Mouse (Mus musculus) hindbrain, postnatal 0 days (tissue): ENCODE results near the gene Krt28. TPM values are rescaled to one million over a fixed set of nuclear protein-coding genes. Genes with fewer than 3 reads are reported as not detected.

ENCODE experiments used
- ATAC-seq: fragments of 200-750 bp; cut with Nextera tagmentation; 2 replicates; pipeline ENCODE4 v1.8.0; 2017; ENCODE audit warnings: mild to moderate bottlenecking, moderate TSS enrichment, moderate library complexity
- DNase-seq: peaks from one replicate; pipeline ENCODE4 v3.0.0-alpha.2; 2015; ENCODE audit warnings: low spot score
- H3K27ac ChIP-seq: fragments of 300-500 bp; sonication (generic); 2 replicates; pipeline ENCODE4 v1.5.1; 2014; ENCODE audit warnings: mild to moderate bottlenecking
- H3K27me3 ChIP-seq: fragments of 300-500 bp; sonication (generic); 2 replicates; pipeline ENCODE4 v1.6.1; 2014; ENCODE audit warnings: low read length, mixed read lengths; ENCODE audit not compliant: insufficient read depth
- H3K36me3 ChIP-seq: fragments of 300-500 bp; sonication (generic); 2 replicates; pipeline ENCODE4 v1.6.1; 2014; ENCODE audit warnings: low read length, mixed read lengths; ENCODE audit not compliant: insufficient read depth
- H3K4me1 ChIP-seq: fragments of 300-500 bp; sonication (generic); 2 replicates; pipeline ENCODE4 v1.6.1; 2014; ENCODE audit warnings: antibody characterized with exemption, low read length, mixed read lengths; ENCODE audit not compliant: insufficient read depth
- H3K4me2 ChIP-seq: fragments of 300-500 bp; sonication (generic); 2 replicates; pipeline ENCODE4 v1.6.1; 2014; ENCODE audit warnings: low read depth, mild to moderate bottlenecking, low read length, moderate library complexity, mixed read lengths
- H3K4me3 ChIP-seq: fragments of 300-500 bp; sonication (generic); 2 replicates; pipeline ENCODE4 v1.5.1; 2014; ENCODE audit warnings: low read length
- H3K9ac ChIP-seq: fragments of 300-500 bp; sonication (generic); replicated peaks from 2 replicates; pipeline ENCODE4 v1.6.1; 2014; ENCODE audit warnings: mild to moderate bottlenecking, low read length, moderate library complexity, mixed read lengths
- H3K9me3 ChIP-seq: fragments of 300-500 bp; sonication (generic); 2 replicates; pipeline ENCODE4 v1.6.1; 2016; ENCODE audit warnings: low read length, mixed read lengths
- CTCF ChIP-seq: IDR thresholded peaks from 2 replicates; pipeline ENCODE4 v1.5.1; 2016; ENCODE audit warnings: antibody characterized with exemption, control low read depth, low read depth
- WGBS: fragments of 180-500 bp; shearing (Covaris S2); extraction: QIAGEN DNeasy Blood & Tissue Kit; methylation state at CpG from one replicate; pipeline ENCODE4 v1.1.7; 2014; 5-methylcytosine and 5-hydroxymethylcytosine counted together
- polyA plus RNA-seq: library from polyadenylated mRNA; unstranded; fragments of >200 nt; fragmentation: Nextera tagmentation; extraction: Ambion mirVana; gene quantifications from 2 replicates; pipeline ENCODE4 v1.2.1, GENCODE M21; 2015
- total RNA-seq: library from RNA; depleted of rRNA; stranded (reverse); fragments of >200 nt; gene quantifications from 2 replicates; pipeline ENCODE4 v1.2.3, GENCODE M21; 2014; rRNA removed

The Krt28 gene
- total and polyA plus RNA-seq, 2 experiments from 2014 or later = 0.05 to 0.58 TPM

GRCm38 (mm10) chr11:99337866-99338265 lies 36.8 kb downstream of the Krt28 start, which contains the start of gene Krt26:
TSS of gene Krt26 (minus strand) at chr11:99337966.
- ATAC-seq = no peak
- Histone ChIP-seq H3K4me2 (no peak within 1 kb of the TSS), H3K36me3 (no peaks in the 10 kb centered on the region), H3K4me3 (no peak within 1 kb of the TSS), H3K27me3 (no peaks in the 10 kb centered on the region), H3K27ac (no peak within 1 kb of the TSS), H3K4me1 (no peaks in the 10 kb centered on the region), H3K9me3 (no peaks in the 10 kb centered on the region), H3K9ac (no peak within 1 kb of the TSS)
- no peak for TF ChIP-seq CTCF
- 85% methylated on average over 11 of the region's 11 CpGs for WGBS
- no peak for DNase-seq

- no peaks in the 10 kb centered on the region for H3K27me3 ChIP-seq
- no peak overlapping the region for H3K27ac ChIP-seq
- 37% methylated on average over 13 of the region's 13 CpGs for WGBS
- peak overlapping the region; percentile 14; the same call in 1 of the 2 replicates for H3K4me2 ChIP-seq
- no peak overlapping the region for H3K4me3 ChIP-seq
- peak; percentile 45 for DNase-seq
- H3K9me3 ChIP-seq = no peaks in the 10 kb centered on the region
- H3K36me3 ChIP-seq = no peaks in the 10 kb centered on the region
- no peak overlapping the region for H3K9ac ChIP-seq
- no peak for ATAC-seq
- H3K4me1 ChIP-seq = no peaks in the 10 kb centered on the region
- no peak for TF ChIP-seq CTCF
Measured at GRCm38 (mm10) chr11:99333426-99333825, 41.3 kb downstream of the Krt28 start.

GRCm38 (mm10) chr11:99329655-99330054 lies 45.0 kb downstream of the Krt28 start:
- TF ChIP-seq CTCF = no peak
- DNase-seq = no peak
- H3K9ac ChIP-seq = no peak overlapping the region
- H3K27me3 ChIP-seq = no peaks in the 10 kb centered on the region
- 66% methylated on average over 2 of the region's 2 CpGs for WGBS
- no peaks in the 10 kb centered on the region for H3K9me3 ChIP-seq
- no peak overlapping the region for H3K4me3 ChIP-seq
- no peaks in the 10 kb centered on the region for H3K4me1 ChIP-seq
- no peak overlapping the region for H3K27ac ChIP-seq
- no peak overlapping the region for H3K4me2 ChIP-seq
- no peaks in the 10 kb centered on the region for H3K36me3 ChIP-seq
- no peak for ATAC-seq

- DNase-seq (no peak), ATAC-seq (no peak)
- Histone ChIP-seq H3K4me1 (no peaks in the 10 kb centered on the region), H3K4me2 (no peak within 1 kb of the TSS), H3K4me3 (no peak within 1 kb of the TSS), H3K36me3 (no peaks in the 10 kb centered on the region), H3K9me3 (no peaks in the 10 kb centered on the region), H3K9ac (no peak within 1 kb of the TSS), H3K27me3 (no peaks in the 10 kb centered on the region), H3K27ac (no peak within 1 kb of the TSS)
- TF ChIP-seq CTCF = no peak
- WGBS = 94% methylated on average over 11 of the region's 11 CpGs
Measured at GRCm38 (mm10) chr11:99322851-99323250, 51.9 kb downstream of the Krt28 start, which contains the start of gene Krt25. TSS of gene Krt25 (minus strand) at chr11:99322951.

GRCm38 (mm10) chr11:99321094-99321493 lies 53.6 kb downstream of the Krt28 start:
- H3K27ac ChIP-seq = no peak overlapping the region
- no peaks in the 10 kb centered on the region for H3K9me3 ChIP-seq
- TF ChIP-seq CTCF = no peak
- H3K4me2 ChIP-seq = no peak overlapping the region
- no peak overlapping the region for H3K4me3 ChIP-seq
- no peaks in the 10 kb centered on the region for H3K4me1 ChIP-seq
- no peak overlapping the region for H3K9ac ChIP-seq
- H3K36me3 ChIP-seq = no peaks in the 10 kb centered on the region
- ATAC-seq = no peak
- H3K27me3 ChIP-seq = no peaks in the 10 kb centered on the region
- WGBS = 92% methylated on average over 14 of the region's 14 CpGs
- DNase-seq = no peak

GRCm38 (mm10) chr11:99319127-99319526 lies 55.6 kb downstream of the Krt28 start:
- Histone ChIP-seq H3K27ac (no peak overlapping the region), H3K4me1 (no peaks in the 10 kb centered on the region), H3K9me3 (no peaks in the 10 kb centered on the region), H3K27me3 (no peaks in the 10 kb centered on the region), H3K36me3 (no peaks in the 10 kb centered on the region), H3K4me3 (no peak overlapping the region), H3K9ac (no peak overlapping the region), H3K4me2 (no peak overlapping the region)
- DNase-seq (no peak), ATAC-seq (no peak)
- WGBS = 48% methylated on average over 9 of the region's 9 CpGs
- no peak for TF ChIP-seq CTCF

GRCm38 (mm10) chr11:99316543-99316942 lies 58.2 kb downstream of the Krt28 start:
- no peak overlapping the region for H3K27ac ChIP-seq
- ATAC-seq = no peak
- H3K4me3 ChIP-seq = no peak overlapping the region
- H3K27me3 ChIP-seq = no peaks in the 10 kb centered on the region
- no peaks in the 10 kb centered on the region for H3K36me3 ChIP-seq
- H3K9ac ChIP-seq = no peak overlapping the region
- H3K4me1 ChIP-seq = no peaks in the 10 kb centered on the region
- no peak overlapping the region for H3K4me2 ChIP-seq
- DNase-seq = peak; percentile 28
- no peaks in the 10 kb centered on the region for H3K9me3 ChIP-seq
- TF ChIP-seq CTCF = no peak
- 32% methylated on average over 8 of the region's 8 CpGs for WGBS

Other genes with a start within 250 kb of the Krt28 start
- gene Ccr7, start 219.8 kb downstream of the Krt28 start, total RNA-seq = 0.40 TPM in 1 of 2 replicates, not detected in the other
- not detected in 2 replicates for gene Ccr7, start 219.8 kb downstream of the Krt28 start, polyA plus RNA-seq
- gene Smarce1, start 143.9 kb downstream of the Krt28 start, total RNA-seq = 60.6 and 66.7 TPM in 2 replicates
- gene Smarce1, start 143.9 kb downstream of the Krt28 start, polyA plus RNA-seq = 186 and 188 TPM in 2 replicates
- 9.0 and 10.7 TPM in 2 replicates for gene Krt222, start 130.8 kb downstream of the Krt28 start, total RNA-seq
- gene Krt222, start 130.8 kb downstream of the Krt28 start, polyA plus RNA-seq = 12.8 and 12.9 TPM in 2 replicates
- gene Krt24, start 89.6 kb downstream of the Krt28 start, total RNA-seq = not detected in 2 replicates
- gene Krt24, start 89.6 kb downstream of the Krt28 start, polyA plus RNA-seq = 0.23 and 0.32 TPM in 2 replicates
- gene Krt25, start 52.0 kb downstream of the Krt28 start, total RNA-seq = 1.3 and 1.4 TPM in 2 replicates
- gene Krt25, start 52.0 kb downstream of the Krt28 start, polyA plus RNA-seq = 1.3 and 1.4 TPM in 2 replicates
- 0.50 and 0.99 TPM in 2 replicates for gene Krt26, start 36.9 kb downstream of the Krt28 start, total RNA-seq
- gene Krt26, start 36.9 kb downstream of the Krt28 start, polyA plus RNA-seq = 0.50 and 0.79 TPM in 2 replicates
- gene Krt27, start 23.8 kb downstream of the Krt28 start, total RNA-seq = 0.40 and 0.89 TPM in 2 replicates
- gene Krt27, start 23.8 kb downstream of the Krt28 start, polyA plus RNA-seq = 0.34 and 0.35 TPM in 2 replicates
- 1.7 and 1.9 TPM in 2 replicates for gene Krt10, start 14.5 kb upstream of the Krt28 start, total RNA-seq
- 40.4 and 45.1 TPM in 2 replicates for gene Krt10, start 14.5 kb upstream of the Krt28 start, polyA plus RNA-seq
- 0.68 TPM in 2 replicates for gene Krt12, start 47.4 kb upstream of the Krt28 start, total RNA-seq
- gene Krt12, start 47.4 kb upstream of the Krt28 start, polyA plus RNA-seq = 0.50 and 0.53 TPM in 2 replicates
- gene Krt20, start 63.2 kb upstream of the Krt28 start, total RNA-seq = 0.18 TPM in 1 of 2 replicates, not detected in the other
- 0.11 and 0.24 TPM in 2 replicates for gene Krt20, start 63.2 kb upstream of the Krt28 start, polyA plus RNA-seq
- gene Krt23, start 118.2 kb upstream of the Krt28 start, total RNA-seq = not detected in 2 replicates
- 0.40 and 0.41 TPM in 2 replicates for gene Krt23, start 118.2 kb upstream of the Krt28 start, polyA plus RNA-seq
- not detected in 2 replicates for gene Krt39, start 146.4 kb upstream of the Krt28 start, total RNA-seq
- not detected in 2 replicates for gene Krt39, start 146.4 kb upstream of the Krt28 start, polyA plus RNA-seq
- gene Krt40, start 168.3 kb upstream of the Krt28 start, total RNA-seq = not detected in 2 replicates
- not detected in 2 replicates for gene Krt40, start 168.3 kb upstream of the Krt28 start, polyA plus RNA-seq
- not detected in 2 replicates for gene Krtap3-3, start 176.0 kb upstream of the Krt28 start, total RNA-seq
- gene Krtap3-3, start 176.0 kb upstream of the Krt28 start, polyA plus RNA-seq = not detected in 2 replicates
- gene Krtap3-2, start 181.9 kb upstream of the Krt28 start, total RNA-seq = not detected in 2 replicates
- gene Krtap3-2, start 181.9 kb upstream of the Krt28 start, polyA plus RNA-seq = not detected in 2 replicates
- not detected in 2 replicates for gene Gm11939, start 184.6 kb upstream of the Krt28 start, total RNA-seq
- not detected in 2 replicates for gene Gm11939, start 184.6 kb upstream of the Krt28 start, polyA plus RNA-seq
- not detected in 2 replicates for gene Krtap3-1, start 191.7 kb upstream of the Krt28 start, total RNA-seq
- gene Krtap3-1, start 191.7 kb upstream of the Krt28 start, polyA plus RNA-seq = not detected in 2 replicates
- gene Krtap1-5, start 206.1 kb upstream of the Krt28 start, total RNA-seq = not detected in 2 replicates
- not detected in 2 replicates for gene Krtap1-5, start 206.1 kb upstream of the Krt28 start, polyA plus RNA-seq
- not detected in 2 replicates for gene Krtap1-4, start 208.8 kb upstream of the Krt28 start, total RNA-seq
- not detected in 2 replicates for gene Krtap1-4, start 208.8 kb upstream of the Krt28 start, polyA plus RNA-seq
- gene Krtap1-3, start 216.4 kb upstream of the Krt28 start, total RNA-seq = not detected in 2 replicates
- gene Krtap1-3, start 216.4 kb upstream of the Krt28 start, polyA plus RNA-seq = not detected in 2 replicates
- not detected in 2 replicates for gene Krtap9-3, start 223.2 kb upstream of the Krt28 start, total RNA-seq
- gene Krtap9-3, start 223.2 kb upstream of the Krt28 start, polyA plus RNA-seq = not detected in 2 replicates
- not detected in 2 replicates for gene Gm11938, start 228.4 kb upstream of the Krt28 start, total RNA-seq
- not detected in 2 replicates for gene Gm11938, start 228.4 kb upstream of the Krt28 start, polyA plus RNA-seq
- not detected in 2 replicates for gene Gm11937, start 235.3 kb upstream of the Krt28 start, total RNA-seq
- gene Gm11937, start 235.3 kb upstream of the Krt28 start, polyA plus RNA-seq = not detected in 2 replicates
- 2.8 TPM in 1 of 2 replicates, not detected in the other for gene Krtap2-4, start 239.9 kb upstream of the Krt28 start, total RNA-seq
- gene Krtap2-4, start 239.9 kb upstream of the Krt28 start, polyA plus RNA-seq = not detected in 2 replicates
- gene Gm11562, start 245.5 kb upstream of the Krt28 start, total RNA-seq = not detected in 2 replicates
- gene Gm11562, start 245.5 kb upstream of the Krt28 start, polyA plus RNA-seq = not detected in 2 replicates